Mouse (Mus musculus): ENCODE measurements around the gene Ndn. TPM values are rescaled to one million over a fixed set of nuclear protein-coding genes. Genes with fewer than 3 reads are reported as not detected.

Ndn gene
- 1.8 and 2.9 TPM in 2 replicates for polyA plus RNA-seq (2012; rRNA removed)

GRCm38 (mm10) chr7:62346269-62346668, at the start of gene Ndn:
TSS of gene Ndn (plus strand) at chr7:62346569.

GRCm38 (mm10) chr7:62376510-62377304, 30.3 kb downstream of the Ndn start, which contains the start of gene Magel2:
TSS of gene Magel2 (plus strand) at chr7:62377010.

Other genes starting within 250 kb of the Ndn start
- 0.05 and 0.33 TPM in 2 replicates for gene Magel2, start 30.4 kb downstream of the Ndn start, polyA plus RNA-seq (2012; rRNA removed)
- gene Mkrn3, start 73.6 kb downstream of the Ndn start, polyA plus RNA-seq (2012; rRNA removed): 0.32 and 0.41 TPM in 2 replicates
- gene Peg12, start 117.9 kb downstream of the Ndn start, polyA plus RNA-seq (2012; rRNA removed): 0.74 and 0.84 TPM in 2 replicates